Mouse (Mus musculus): ENCODE measurements around the gene Dcdc2b. TPM values are rescaled to one million over a fixed set of nuclear protein-coding genes. Genes with fewer than 3 reads are reported as not detected.

Dcdc2b gene
- polyA plus RNA-seq, 1 experiment from 2014 or later, result 20.1 TPM

- no peak overlapping the region for H3K27ac ChIP-seq (ENCODE audit: low read length)
- no peak for TF ChIP-seq CTCF (IDR thresholded peaks at IDR 0.05)
- no peak for TF ChIP-seq EP300 (IDR thresholded peaks at IDR 0.05)
These were observed 42.4 kb downstream of the Dcdc2b start for GRCm38 (mm10) chr4:129571551-129572084.

GRCm38 (mm10) chr4:129570028-129570427 lies 44.0 kb downstream of the Dcdc2b start:
- DNase-seq (ENCODE audit: low spot score) (no peak), ATAC-seq (no peak)
- Histone ChIP-seq H3K4me3 (ENCODE audit: low read depth, low read length) (no peak overlapping the region), H3K4me2 (replicated peaks; ENCODE audit: low read depth, low read length) (no peak overlapping the region), H3K9me3 (ENCODE audit: low read length) (no peaks in the 10 kb centered on the region), H3K27ac (ENCODE audit: low read length) (no peak overlapping the region), H3K4me1 (ENCODE audit: insufficient read depth, low read depth, low read length) (no peaks in the 10 kb centered on the region), H3K9ac (replicated peaks; ENCODE audit: low read depth) (no peak overlapping the region), H3K27me3 (replicated peaks; ENCODE audit: insufficient read depth, low read length) (no peaks in the 10 kb centered on the region), H3K36me3 (ENCODE audit: insufficient read depth, low read length) (no peaks in the 10 kb centered on the region)
- 82% methylated on average over 6 of the region's 6 CpGs for WGBS
- TF ChIP-seq EP300 (IDR thresholded peaks at IDR 0.05) (no peak), CTCF (IDR thresholded peaks at IDR 0.05) (no peak)

More at GRCm38 (mm10) chr4:129571551-129572084, 42.4 kb downstream of the Dcdc2b start:
- no peak for ATAC-seq
- H3K4me3 ChIP-seq (ENCODE audit: low read depth, low read length), result no peak overlapping the region
- WGBS, result 61% methylated on average over 8 of the region's 8 CpGs
- H3K36me3 ChIP-seq (ENCODE audit: insufficient read depth, low read length), result no peaks in the 10 kb centered on the region
- no peaks in the 10 kb centered on the region for H3K27me3 ChIP-seq (replicated peaks; ENCODE audit: insufficient read depth, low read length)
- H3K4me1 ChIP-seq (ENCODE audit: insufficient read depth, low read depth, low read length), result no peaks in the 10 kb centered on the region
- H3K4me2 ChIP-seq (replicated peaks; ENCODE audit: low read depth, low read length), result no peak overlapping the region
- H3K9me3 ChIP-seq (ENCODE audit: low read length), result no peaks in the 10 kb centered on the region
- H3K9ac ChIP-seq (replicated peaks; ENCODE audit: low read depth), result no peak overlapping the region
- no peak for DNase-seq (ENCODE audit: low spot score)

- no peaks in the 10 kb centered on the region for H3K4me1 ChIP-seq (ENCODE audit: insufficient read depth, low read depth, low read length)
- no peaks in the 10 kb centered on the region for H3K9me3 ChIP-seq (ENCODE audit: low read length)
- no peaks in the 10 kb centered on the region for H3K27me3 ChIP-seq (replicated peaks; ENCODE audit: insufficient read depth, low read length)
- no peak overlapping the region for H3K9ac ChIP-seq (replicated peaks; ENCODE audit: low read depth)
- H3K4me3 ChIP-seq (ENCODE audit: low read depth, low read length), result no peak overlapping the region
- DNase-seq (ENCODE audit: low spot score) (no peak), ATAC-seq (no peak)
- WGBS, result 90% methylated on average over 7 of the region's 7 CpGs
- H3K36me3 ChIP-seq (ENCODE audit: insufficient read depth, low read length), result no peaks in the 10 kb centered on the region
- H3K4me2 ChIP-seq (replicated peaks; ENCODE audit: low read depth, low read length), result no peak overlapping the region
- no peak overlapping the region for H3K27ac ChIP-seq (ENCODE audit: low read length)
- TF ChIP-seq EP300 (IDR thresholded peaks at IDR 0.05) (no peak), CTCF (IDR thresholded peaks at IDR 0.05) (no peak)
These were observed 45.7 kb downstream of the Dcdc2b start for GRCm38 (mm10) chr4:129568366-129568765.

- no peak for TF ChIP-seq CTCF (IDR thresholded peaks at IDR 0.05)
- TF ChIP-seq EP300 (IDR thresholded peaks at IDR 0.05), result no peak
- ATAC-seq (no peak), DNase-seq (ENCODE audit: low spot score) (no peak)
- H3K9me3 ChIP-seq (ENCODE audit: low read length), result no peaks in the 10 kb centered on the region
- WGBS, result 74% methylated on average over 6 of the region's 6 CpGs
- H3K4me3 ChIP-seq (ENCODE audit: low read depth, low read length), result no peak overlapping the region
- no peaks in the 10 kb centered on the region for H3K27me3 ChIP-seq (replicated peaks; ENCODE audit: insufficient read depth, low read length)
- H3K4me1 ChIP-seq (ENCODE audit: insufficient read depth, low read depth, low read length), result no peaks in the 10 kb centered on the region
- H3K9ac ChIP-seq (replicated peaks; ENCODE audit: low read depth), result no peak overlapping the region
- no peak overlapping the region for H3K27ac ChIP-seq (ENCODE audit: low read length)
- H3K36me3 ChIP-seq (ENCODE audit: insufficient read depth, low read length), result no peaks in the 10 kb centered on the region
- no peak overlapping the region for H3K4me2 ChIP-seq (replicated peaks; ENCODE audit: low read depth, low read length)
These were observed 48.9 kb downstream of the Dcdc2b start for GRCm38 (mm10) chr4:129565139-129565538.

DNA sequence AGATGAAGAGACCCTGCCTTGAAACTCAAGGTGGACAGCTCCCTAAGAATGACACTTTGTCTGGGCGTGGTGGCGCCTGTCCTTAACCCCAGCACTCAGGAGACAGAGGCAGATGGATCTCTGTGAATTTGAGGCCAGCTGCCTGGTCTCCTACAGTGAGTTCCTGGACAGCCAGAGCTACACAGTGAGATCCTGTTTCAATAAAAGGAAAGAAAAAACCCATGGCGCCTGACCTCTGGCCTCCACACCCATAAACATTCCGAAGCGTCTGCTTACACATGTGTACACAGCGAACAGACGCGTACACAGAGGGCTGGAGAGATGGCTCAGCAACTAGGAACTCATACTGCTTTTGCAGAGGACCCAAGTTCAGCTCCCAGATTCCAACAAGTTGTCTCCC lies 50.3 kb downstream of the Dcdc2b start:
- TF ChIP-seq CTCF (IDR thresholded peaks at IDR 0.05) (no peak), EP300 (IDR thresholded peaks at IDR 0.05) (no peak)

DNA sequence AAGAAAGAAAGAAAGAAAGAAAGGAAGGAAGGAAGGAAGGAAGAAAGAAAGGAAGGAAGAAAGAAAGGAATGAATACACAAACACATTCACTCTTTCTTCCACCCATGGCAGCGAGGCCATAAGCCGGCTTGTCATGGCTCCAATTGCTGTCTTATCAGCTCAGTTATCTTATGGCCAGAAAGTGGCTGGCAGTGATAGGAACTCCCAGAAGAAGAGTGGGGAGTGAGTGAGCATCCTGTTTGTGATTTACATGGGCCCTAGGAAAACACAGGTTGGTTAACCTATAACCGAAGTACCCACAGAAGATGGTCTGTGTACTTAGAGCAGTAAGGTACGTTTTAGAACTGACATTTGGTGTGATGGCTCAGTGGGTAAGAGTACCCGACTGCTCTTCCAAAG lies 52.9 kb downstream of the Dcdc2b start:
- no peak overlapping the region for H3K4me3 ChIP-seq (ENCODE audit: low read depth, low read length)
- no peak overlapping the region for H3K9ac ChIP-seq (replicated peaks; ENCODE audit: low read depth)
- TF ChIP-seq EP300 (IDR thresholded peaks at IDR 0.05) (no peak), CTCF (IDR thresholded peaks at IDR 0.05) (no peak)
- no peak overlapping the region for H3K4me2 ChIP-seq (replicated peaks; ENCODE audit: low read depth, low read length)
- DNase-seq (ENCODE audit: low spot score) (no peak), ATAC-seq (no peak)
- peaks cover 4% of the 10 kb centered on the region; the same call in 1 of the 2 replicates for H3K4me1 ChIP-seq (ENCODE audit: insufficient read depth, low read depth, low read length)
- H3K36me3 ChIP-seq (ENCODE audit: insufficient read depth, low read length), result no peaks in the 10 kb centered on the region
- WGBS, result 72% methylated on average over 5 of the region's 5 CpGs
- no peak overlapping the region for H3K27ac ChIP-seq (ENCODE audit: low read length)
- H3K9me3 ChIP-seq (ENCODE audit: low read length), result no peaks in the 10 kb centered on the region
- no peaks in the 10 kb centered on the region for H3K27me3 ChIP-seq (replicated peaks; ENCODE audit: insufficient read depth, low read length)

More for the DNA sequence above, 50.3 kb downstream of the Dcdc2b start:
- no peak for DNase-seq (ENCODE audit: low spot score)
- no peak overlapping the region for H3K9ac ChIP-seq (replicated peaks; ENCODE audit: low read depth)
- H3K27me3 ChIP-seq (replicated peaks; ENCODE audit: insufficient read depth, low read length), result no peaks in the 10 kb centered on the region
- H3K4me1 ChIP-seq (ENCODE audit: insufficient read depth, low read depth, low read length), result no peaks in the 10 kb centered on the region
- H3K36me3 ChIP-seq (ENCODE audit: insufficient read depth, low read length), result no peaks in the 10 kb centered on the region
- no peak overlapping the region for H3K27ac ChIP-seq (ENCODE audit: low read length)
- no peak overlapping the region for H3K4me3 ChIP-seq (ENCODE audit: low read depth, low read length)
- H3K9me3 ChIP-seq (ENCODE audit: low read length), result no peaks in the 10 kb centered on the region
- no peak; the same call in 1 of the 2 replicates for ATAC-seq
- no peak overlapping the region for H3K4me2 ChIP-seq (replicated peaks; ENCODE audit: low read depth, low read length)
- 27% methylated on average over 8 of the region's 8 CpGs for WGBS

Other genes with a start within 250 kb of the Dcdc2b start
- 15.6 and 16.9 TPM in 2 replicates for gene Zbtb8a, start 236.1 kb downstream of the Dcdc2b start, polyA plus RNA-seq (2015; fragmentation: Nextera tagmentation; extraction: Ambion mirVana)
- gene Zbtb8b, start 173.4 kb downstream of the Dcdc2b start, polyA plus RNA-seq (2015; fragmentation: Nextera tagmentation; extraction: Ambion mirVana), result 1.8 and 2.8 TPM in 2 replicates
- gene Bsdc1, start 152.7 kb downstream of the Dcdc2b start, polyA plus RNA-seq (2015; fragmentation: Nextera tagmentation; extraction: Ambion mirVana), result 29.0 TPM in 2 replicates
- 0.11 and 0.12 TPM in 2 replicates for gene Tssk3, start 123.2 kb downstream of the Dcdc2b start, polyA plus RNA-seq (2015; fragmentation: Nextera tagmentation; extraction: Ambion mirVana)
- 0.89 and 2.5 TPM in 2 replicates for gene Fam229a, start 123.1 kb downstream of the Dcdc2b start, polyA plus RNA-seq (2015; fragmentation: Nextera tagmentation; extraction: Ambion mirVana)
- 175 and 224 TPM in 2 replicates for gene Marcksl1, start 100.7 kb downstream of the Dcdc2b start, polyA plus RNA-seq (2015; fragmentation: Nextera tagmentation; extraction: Ambion mirVana)
- gene Hdac1, start 71.5 kb downstream of the Dcdc2b start, polyA plus RNA-seq (2015; fragmentation: Nextera tagmentation; extraction: Ambion mirVana), result 101 and 110 TPM in 2 replicates
- gene Lck, start 40.6 kb downstream of the Dcdc2b start, polyA plus RNA-seq (2015; fragmentation: Nextera tagmentation; extraction: Ambion mirVana), result 2.5 TPM in 2 replicates
- gene Fam167b, start 35.7 kb downstream of the Dcdc2b start, polyA plus RNA-seq (2015; fragmentation: Nextera tagmentation; extraction: Ambion mirVana), result 3.2 and 4.5 TPM in 2 replicates
- 140 and 161 TPM in 2 replicates for gene Eif3i, start 13.6 kb downstream of the Dcdc2b start, polyA plus RNA-seq (2015; fragmentation: Nextera tagmentation; extraction: Ambion mirVana)
- gene Tmem234, start 13.6 kb downstream of the Dcdc2b start, polyA plus RNA-seq (2015; fragmentation: Nextera tagmentation; extraction: Ambion mirVana), result 186 and 192 TPM in 2 replicates
- 26.6 and 27.8 TPM in 2 replicates for gene Iqcc, start 4.8 kb upstream of the Dcdc2b start, polyA plus RNA-seq (2015; fragmentation: Nextera tagmentation; extraction: Ambion mirVana)
- gene Ccdc28b, start 9.7 kb upstream of the Dcdc2b start, polyA plus RNA-seq (2015; fragmentation: Nextera tagmentation; extraction: Ambion mirVana), result 76.3 and 82.4 TPM in 2 replicates
- gene Txlna, start 26.8 kb upstream of the Dcdc2b start, polyA plus RNA-seq (2015; fragmentation: Nextera tagmentation; extraction: Ambion mirVana), result 37.6 and 38.9 TPM in 2 replicates
- gene Kpna6, start 58.5 kb upstream of the Dcdc2b start, polyA plus RNA-seq (2015; fragmentation: Nextera tagmentation; extraction: Ambion mirVana), result 5.9 and 6.6 TPM in 2 replicates
- gene Tmem39b, start 82.6 kb upstream of the Dcdc2b start, polyA plus RNA-seq (2015; fragmentation: Nextera tagmentation; extraction: Ambion mirVana), result 5.3 and 5.5 TPM in 2 replicates
- 42.9 and 48.9 TPM in 2 replicates for gene Khdrbs1, start 128.0 kb upstream of the Dcdc2b start, polyA plus RNA-seq (2015; fragmentation: Nextera tagmentation; extraction: Ambion mirVana)
- 318 and 349 TPM in 2 replicates for gene Ptp4a2, start 197.0 kb upstream of the Dcdc2b start, polyA plus RNA-seq (2015; fragmentation: Nextera tagmentation; extraction: Ambion mirVana)

Measured in lung, postnatal 0 days (tissue).